Mouse (Mus musculus): ENCODE data around the gene Ap1m1. TPM values are rescaled to one million over a fixed set of nuclear protein-coding genes. Genes with fewer than 3 reads are reported as not detected.

The Ap1m1 gene
- polyA plus RNA-seq (2017; shearing (Covaris generic)) = 157 TPM

GRCm38 (mm10) chr8:72239499-72240402 lies at the start of gene Ap1m1:
Gene Ap1m1 (plus strand): TSS chr8:72240018.

GRCm38 (mm10) chr8:72212751-72213150 lies 27.1 kb upstream of the Ap1m1 start, which contains the start of gene Cib3:
Gene Cib3 (minus strand): TSS chr8:72212837.

GRCm38 (mm10) chr8:72213536-72213935 lies 26.3 kb upstream of the Ap1m1 start, which contains the start of gene Gm11034:
Gene Gm11034 (minus strand): TSS chr8:72213636.

GRCm38 (mm10) chr8:72219541-72220363 lies 20.1 kb upstream of the Ap1m1 start, which contains the start of gene Fam32a:
Gene Fam32a (plus strand): TSS chr8:72219730.

GRCm38 (mm10) chr8:72305210-72305905 lies 65.5 kb downstream of the Ap1m1 start, which contains the start of gene Gm10282:
Gene Gm10282 (minus strand): TSS chr8:72305260.

Other genes starting within 250 kb of the Ap1m1 start
- not detected for gene Cyp4f18, start 230.4 kb upstream of the Ap1m1 start, polyA plus RNA-seq (2017; shearing (Covaris generic))
- gene Olfr372, start 198.8 kb upstream of the Ap1m1 start, polyA plus RNA-seq (2017; shearing (Covaris generic)) = not detected
- gene Olfr373, start 156.8 kb upstream of the Ap1m1 start, polyA plus RNA-seq (2017; shearing (Covaris generic)) = 0.40 TPM
- gene Olfr374, start 133.0 kb upstream of the Ap1m1 start, polyA plus RNA-seq (2017; shearing (Covaris generic)) = 0.15 TPM
- 501 TPM for gene Tpm4, start 105.0 kb upstream of the Ap1m1 start, polyA plus RNA-seq (2017; shearing (Covaris generic))
- gene Rab8a, start 78.8 kb upstream of the Ap1m1 start, polyA plus RNA-seq (2017; shearing (Covaris generic)) = 163 TPM
- gene Hsh2d, start 50.4 kb upstream of the Ap1m1 start, polyA plus RNA-seq (2017; shearing (Covaris generic)) = 13.2 TPM
- gene Cib3, start 27.2 kb upstream of the Ap1m1 start, polyA plus RNA-seq (2017; shearing (Covaris generic)) = not detected
- not detected for gene Gm11034, start 26.4 kb upstream of the Ap1m1 start, polyA plus RNA-seq (2017; shearing (Covaris generic))
- gene Fam32a, start 20.3 kb upstream of the Ap1m1 start, polyA plus RNA-seq (2017; shearing (Covaris generic)) = 94.0 TPM
- gene Gm10282, start 65.2 kb downstream of the Ap1m1 start, polyA plus RNA-seq (2017; shearing (Covaris generic)) = 2.4 TPM
- gene Klf2, start 79.0 kb downstream of the Ap1m1 start, polyA plus RNA-seq (2017; shearing (Covaris generic)) = 1,247 TPM
- gene Eps15l1, start 181.4 kb downstream of the Ap1m1 start, polyA plus RNA-seq (2017; shearing (Covaris generic)) = 47.8 TPM
- gene Calr3, start 203.9 kb downstream of the Ap1m1 start, polyA plus RNA-seq (2017; shearing (Covaris generic)) = 0.35 TPM
- 3.9 TPM for gene 1700030K09Rik, start 203.9 kb downstream of the Ap1m1 start, polyA plus RNA-seq (2017; shearing (Covaris generic))
- 97.2 TPM for gene Cherp, start 235.2 kb downstream of the Ap1m1 start, polyA plus RNA-seq (2017; shearing (Covaris generic))